Mouse (Mus musculus) intestine, embryonic 14.5 days (tissue): Measurements from ENCODE around the gene Rpl26. TPM values are rescaled to one million over a fixed set of nuclear protein-coding genes. Genes with fewer than 3 reads are reported as not detected.

ENCODE experiments used
- ATAC-seq: fragments of 200-750 bp; cut with Nextera tagmentation; replicated peaks from 2 replicates; pipeline ENCODE4 v1.8.0; 2017; ENCODE audit warnings: low read depth, moderate number of reproducible peaks, moderate TSS enrichment, moderate library complexity; ENCODE audit not compliant: low FRiP score, low TSS enrichment
- DNase-seq: peaks from one replicate; pipeline ENCODE4 v3.0.0-alpha.2; 2018; ENCODE audit warnings: low spot score
- H3K27ac ChIP-seq: fragments of 300-500 bp; sonication (generic); 2 replicates; pipeline ENCODE4 v1.5.1; 2014; ENCODE audit warnings: low read depth, mild to moderate bottlenecking, control low read depth
- H3K27me3 ChIP-seq: fragments of 300-500 bp; sonication (generic); replicated peaks from 2 replicates; pipeline ENCODE4 v1.6.1; 2014; ENCODE audit warnings: low read length, control low read depth; ENCODE audit not compliant: control insufficient read depth, insufficient read depth
- H3K36me3 ChIP-seq: fragments of 300-500 bp; sonication (generic); 2 replicates; pipeline ENCODE4 v1.6.1; 2014; ENCODE audit warnings: low read length, control low read depth; ENCODE audit not compliant: control insufficient read depth, insufficient read depth
- H3K4me1 ChIP-seq: fragments of 300-500 bp; sonication (generic); replicated peaks from 2 replicates; pipeline ENCODE4 v1.6.1; 2014; ENCODE audit warnings: low read length, control low read depth, mixed read lengths; ENCODE audit not compliant: control insufficient read depth, insufficient read depth
- H3K4me2 ChIP-seq: fragments of 300-500 bp; sonication (generic); 2 replicates; pipeline ENCODE4 v1.6.1; 2014; ENCODE audit warnings: low read length
- H3K4me3 ChIP-seq: fragments of 300-500 bp; sonication (generic); 2 replicates; pipeline ENCODE4 v1.5.1; 2014; ENCODE audit warnings: low read depth, low read length, control low read depth, mixed read lengths
- H3K9ac ChIP-seq: fragments of 300-500 bp; sonication (generic); 2 replicates; pipeline ENCODE4 v1.6.1; 2014; ENCODE audit warnings: mild to moderate bottlenecking, low read length
- H3K9me3 ChIP-seq: fragments of 300-500 bp; sonication (generic); 2 replicates; pipeline ENCODE4 v1.6.1; 2016; ENCODE audit warnings: low read length, control low read depth; ENCODE audit not compliant: control insufficient read depth
- WGBS: fragments of 180-500 bp; shearing (Covaris S2); extraction: QIAGEN DNeasy Blood & Tissue Kit; methylation state at CpG from one replicate; pipeline ENCODE4 v1.1.7; 2014; 5-methylcytosine and 5-hydroxymethylcytosine counted together
- polyA plus RNA-seq: library from polyadenylated mRNA; unstranded; fragments of >200 nt; fragmentation: Nextera tagmentation; extraction: Ambion mirVana; gene quantifications from 2 replicates; pipeline ENCODE4 v1.2.1, GENCODE M21; 2014

Gene Rpl26
- polyA plus RNA-seq, 1 experiment from 2014 or later: 1,334 TPM

DNA sequence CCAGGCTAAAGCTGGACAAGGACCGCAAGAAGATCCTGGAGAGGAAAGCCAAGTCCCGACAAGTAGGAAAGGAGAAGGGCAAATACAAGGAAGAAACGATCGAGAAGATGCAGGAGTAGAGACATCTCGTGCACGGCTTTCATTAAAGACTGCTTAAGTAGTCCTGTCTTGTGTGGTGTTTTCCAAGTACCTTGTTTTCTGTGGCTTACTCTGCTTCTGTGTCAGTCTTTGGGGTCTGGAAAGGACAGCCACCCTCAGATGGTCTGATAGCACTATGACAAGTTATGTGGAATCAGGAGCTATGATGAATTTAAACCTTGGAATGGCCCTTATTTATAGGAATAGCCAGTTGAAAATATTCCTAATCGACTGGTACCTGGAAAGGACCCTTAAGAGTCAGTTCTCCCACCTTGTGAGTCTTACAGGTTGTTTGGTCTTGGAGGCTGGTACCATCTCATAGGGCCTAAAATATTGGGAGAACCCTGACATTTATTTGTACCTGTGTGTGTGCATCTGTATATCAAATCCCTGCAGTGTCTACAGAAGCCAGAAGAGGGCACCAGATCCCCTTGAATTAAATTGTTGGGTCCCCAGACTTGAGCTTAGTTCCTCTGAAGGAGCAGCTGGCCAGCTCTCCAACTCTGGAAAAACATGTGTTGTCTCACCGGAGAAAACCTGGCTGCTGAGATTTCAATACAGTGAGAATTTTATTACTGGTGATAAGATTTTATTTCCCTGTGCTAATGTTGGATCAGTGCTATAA is 3.2 kb downstream of the Rpl26 start:
- WGBS: 85% methylated on average over 8 of the region's 8 CpGs
- Histone ChIP-seq H3K4me3 (no peak overlapping the region), H3K9me3 (no peaks in the 10 kb centered on the region), H3K4me2 (no peak overlapping the region), H3K27ac (no peak overlapping the region), H3K36me3 (peaks cover 43% of the 10 kb centered on the region), H3K4me1 (peaks cover 6% of the 10 kb centered on the region), H3K9ac (no peak overlapping the region), H3K27me3 (no peaks in the 10 kb centered on the region)
- no peak for ATAC-seq
- DNase-seq: peak; percentile 91

DNA sequence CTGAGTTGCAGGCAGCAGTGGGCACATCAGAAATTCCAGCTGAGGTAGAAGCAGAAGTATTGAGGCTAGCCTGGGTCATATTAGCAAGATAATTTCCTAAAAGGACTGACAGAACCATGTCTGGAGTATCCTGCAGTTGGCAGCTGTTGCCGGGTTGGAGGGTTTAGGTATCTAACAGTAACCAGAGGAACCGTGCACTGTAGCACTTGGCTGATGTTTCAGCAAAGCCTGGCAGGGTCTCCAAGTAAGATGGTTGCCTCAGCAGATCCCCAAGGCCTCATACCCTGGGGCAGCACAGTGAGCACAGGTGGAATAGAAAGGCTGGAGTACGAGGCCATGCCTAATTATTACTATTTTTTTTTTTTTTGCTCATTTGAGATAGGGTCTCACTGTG is 3.8 kb downstream of the Rpl26 start:
- WGBS: 83% methylated on average over 3 of the region's 3 CpGs

DNA sequence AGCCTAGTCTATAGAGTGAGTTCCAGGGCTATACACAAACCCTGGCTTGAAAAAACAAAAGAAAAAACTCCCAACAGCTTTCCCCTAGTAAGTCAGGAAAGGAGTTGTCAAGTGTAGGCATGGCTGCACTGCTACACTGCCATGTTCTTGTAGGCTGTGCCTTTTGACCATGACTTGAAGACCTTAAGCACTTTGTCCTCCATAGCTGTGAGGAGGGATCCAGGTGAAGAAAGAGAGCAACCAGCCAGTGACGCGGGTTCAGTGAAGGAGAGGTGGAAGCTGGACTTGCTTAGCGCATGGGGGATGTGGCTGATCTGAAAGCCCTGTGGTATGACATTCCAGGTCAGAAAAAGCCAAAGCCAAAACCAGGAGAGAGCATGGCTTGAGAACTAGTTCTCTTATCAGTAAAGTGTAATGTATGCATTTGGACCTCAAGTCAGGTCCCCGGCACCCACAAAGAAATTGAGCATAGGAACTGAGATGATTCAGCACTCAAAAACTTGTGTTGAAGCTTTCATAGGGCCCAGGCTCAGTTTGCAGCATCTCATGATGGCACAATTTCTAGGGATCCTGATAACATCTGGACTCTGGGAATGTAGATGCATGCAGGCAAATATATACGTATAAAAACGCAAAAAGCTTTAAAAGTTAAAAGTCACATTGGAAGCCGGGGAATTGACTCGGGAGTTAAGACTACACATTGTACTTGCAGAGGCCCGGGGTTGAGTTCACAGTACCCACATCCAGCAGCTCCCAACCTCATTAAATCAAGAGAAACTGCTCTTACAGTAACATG is 4.5 kb downstream of the Rpl26 start:
- Histone ChIP-seq H3K9ac (no peak overlapping the region), H3K27ac (0 out of 2 replicates have a peak overlapping the region, but pooled peaks have one; percentile 7), H3K4me2 (no peak overlapping the region), H3K4me3 (no peak overlapping the region), H3K9me3 (no peaks in the 10 kb centered on the region), H3K4me1 (peaks cover 6% of the 10 kb centered on the region), H3K27me3 (no peaks in the 10 kb centered on the region), H3K36me3 (peaks cover 43% of the 10 kb centered on the region)
- DNase-seq (no peak), ATAC-seq (no peak)
- WGBS: 88% methylated on average over 9 of the region's 9 CpGs

More for the DNA sequence above, 3.8 kb downstream of the Rpl26 start:
- H3K4me2 ChIP-seq: no peak overlapping the region
- H3K27me3 ChIP-seq: no peaks in the 10 kb centered on the region
- H3K4me3 ChIP-seq: no peak overlapping the region
- no peaks in the 10 kb centered on the region for H3K9me3 ChIP-seq
- H3K4me1 ChIP-seq: peaks cover 6% of the 10 kb centered on the region
- ATAC-seq: no peak
- H3K27ac ChIP-seq: no peak overlapping the region
- no peak overlapping the region for H3K9ac ChIP-seq
- peaks cover 43% of the 10 kb centered on the region for H3K36me3 ChIP-seq
- DNase-seq: no peak

DNA sequence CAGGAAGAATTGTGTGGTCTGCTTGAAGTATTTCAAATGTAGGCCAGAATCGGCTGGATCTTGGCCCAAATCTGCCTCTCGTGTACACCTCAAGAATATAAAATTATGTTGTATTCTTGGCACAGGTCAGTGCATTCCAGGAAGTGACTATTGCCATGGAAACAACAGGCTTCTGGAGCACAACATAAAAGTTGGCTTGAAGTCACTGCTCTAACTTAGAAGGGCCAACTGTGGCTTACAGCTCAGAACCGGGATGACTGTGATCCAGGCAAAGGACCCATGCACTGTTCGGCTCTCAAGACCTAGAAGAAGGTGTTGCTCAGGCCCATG is 5.0 kb downstream of the Rpl26 start:
- H3K27ac ChIP-seq: 0 out of 2 replicates have a peak overlapping the region, but pooled peaks have one; percentile 7
- no peak overlapping the region for H3K4me2 ChIP-seq
- ATAC-seq: no peak
- H3K27me3 ChIP-seq: no peaks in the 10 kb centered on the region
- 69% methylated on average over 4 of the region's 4 CpGs for WGBS
- H3K36me3 ChIP-seq: peaks cover 43% of the 10 kb centered on the region
- no peak overlapping the region for H3K9ac ChIP-seq
- H3K4me1 ChIP-seq: peaks cover 8% of the 10 kb centered on the region
- H3K4me3 ChIP-seq: no peak overlapping the region
- no peaks in the 10 kb centered on the region for H3K9me3 ChIP-seq
- peak; percentile 59 for DNase-seq

DNA sequence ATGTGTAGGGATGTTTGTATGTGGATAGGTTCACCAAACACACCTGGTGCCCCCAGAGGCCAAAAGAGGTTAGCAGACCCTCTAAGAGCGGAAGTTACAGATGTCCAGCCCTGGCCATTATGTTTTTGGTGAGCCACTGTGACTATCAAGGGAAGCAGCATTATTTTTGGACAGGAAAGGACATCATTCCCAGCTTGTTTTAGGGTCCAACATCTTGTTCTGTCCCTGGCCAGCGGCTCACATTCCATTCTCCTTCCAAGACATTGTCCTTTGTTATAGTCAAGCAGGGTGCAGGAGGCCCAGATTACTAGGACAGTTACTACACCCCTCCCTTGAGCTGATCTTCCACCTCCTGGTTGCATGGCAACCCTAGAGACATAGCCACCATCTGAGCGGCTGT is 5.9 kb downstream of the Rpl26 start:
- H3K27ac ChIP-seq: no peak overlapping the region
- WGBS: 82% methylated on average over 3 of the region's 3 CpGs
- H3K4me2 ChIP-seq: no peak overlapping the region
- no peaks in the 10 kb centered on the region for H3K9me3 ChIP-seq
- no peak for ATAC-seq
- no peak overlapping the region for H3K4me3 ChIP-seq
- H3K27me3 ChIP-seq: no peaks in the 10 kb centered on the region
- DNase-seq: no peak
- H3K4me1 ChIP-seq: peaks cover 8% of the 10 kb centered on the region
- no peak overlapping the region for H3K9ac ChIP-seq
- peaks cover 43% of the 10 kb centered on the region for H3K36me3 ChIP-seq

DNA sequence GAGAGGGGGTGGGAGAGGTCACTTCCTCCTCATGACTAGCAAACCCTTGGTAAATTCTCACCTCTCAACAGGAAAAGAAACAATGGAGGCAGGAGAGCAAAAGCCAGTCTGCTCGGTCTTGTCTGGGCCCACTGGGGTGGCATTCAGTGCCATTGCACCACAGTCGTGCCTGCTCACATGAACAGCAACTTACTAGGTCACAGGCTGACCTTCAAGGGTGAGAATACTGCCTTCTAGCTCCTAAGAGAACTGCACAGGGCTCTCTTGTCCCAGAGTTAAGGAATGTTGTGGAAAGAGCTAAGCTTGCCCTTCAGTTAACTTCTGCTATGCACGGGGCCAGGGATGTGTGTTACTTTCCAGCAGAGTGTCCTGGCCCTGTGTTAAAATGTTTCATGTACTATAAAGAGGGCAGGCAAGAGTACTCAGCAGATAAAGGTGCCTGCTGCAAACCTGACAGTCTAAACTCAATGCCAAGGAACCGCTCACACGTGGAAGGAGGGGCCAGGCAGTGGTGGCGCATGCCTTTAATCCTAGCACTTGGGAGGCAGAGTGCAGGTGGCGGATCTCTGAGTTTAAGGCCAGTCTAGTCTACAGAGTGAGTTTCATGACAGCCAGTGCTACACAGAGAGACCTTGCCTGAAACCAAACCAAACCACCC is 7.6 kb downstream of the Rpl26 start:
- 54% methylated on average over 7 of the region's 7 CpGs for WGBS
- DNase-seq (no peak), ATAC-seq (no peak)
- H3K4me1 ChIP-seq: 0 out of 2 replicates have a peak, but pooled peaks cover 4% of the 10 kb centered on the region
- no peak overlapping the region for H3K4me3 ChIP-seq
- H3K9me3 ChIP-seq: no peaks in the 10 kb centered on the region
- H3K36me3 ChIP-seq: peaks cover 26% of the 10 kb centered on the region
- no peak overlapping the region for H3K9ac ChIP-seq
- no peaks in the 10 kb centered on the region for H3K27me3 ChIP-seq
- H3K27ac ChIP-seq: no peak overlapping the region
- H3K4me2 ChIP-seq: no peak overlapping the region

DNA sequence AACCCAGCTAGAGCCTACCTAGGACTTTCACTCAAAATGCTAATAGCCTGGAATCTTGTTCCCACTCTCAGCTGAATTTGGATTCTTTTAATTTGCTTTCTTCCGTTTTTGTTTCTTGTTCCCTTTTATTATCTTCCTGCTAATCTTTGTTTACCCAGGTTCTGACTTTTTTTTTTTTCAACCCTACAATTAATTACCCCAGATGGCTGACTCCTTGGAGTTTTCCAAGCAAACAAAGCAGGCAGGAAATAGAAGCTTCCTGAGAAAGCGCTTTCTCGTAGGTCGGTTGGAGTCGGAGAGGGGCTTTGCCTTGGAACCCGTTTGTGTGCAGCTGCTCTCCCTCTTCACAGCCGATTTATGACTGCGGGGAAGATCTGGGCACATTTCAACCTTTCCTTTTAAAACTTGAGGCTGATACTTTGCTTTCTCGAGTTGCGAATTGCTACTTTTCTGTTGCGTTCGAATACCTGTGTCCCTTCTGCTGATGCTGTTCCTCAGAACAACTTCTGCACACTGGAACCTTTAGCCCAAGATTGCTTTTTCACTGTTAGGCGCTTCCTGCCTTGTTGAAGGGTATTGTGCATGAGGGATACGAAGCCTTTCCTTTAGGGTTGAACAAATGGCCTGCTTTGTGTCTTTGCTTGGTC is 10.3 kb downstream of the Rpl26 start:
- WGBS: 30% methylated on average over 14 of the region's 14 CpGs
- H3K9me3 ChIP-seq: no peaks in the 10 kb centered on the region
- peak; percentile 55 for DNase-seq

DNA sequence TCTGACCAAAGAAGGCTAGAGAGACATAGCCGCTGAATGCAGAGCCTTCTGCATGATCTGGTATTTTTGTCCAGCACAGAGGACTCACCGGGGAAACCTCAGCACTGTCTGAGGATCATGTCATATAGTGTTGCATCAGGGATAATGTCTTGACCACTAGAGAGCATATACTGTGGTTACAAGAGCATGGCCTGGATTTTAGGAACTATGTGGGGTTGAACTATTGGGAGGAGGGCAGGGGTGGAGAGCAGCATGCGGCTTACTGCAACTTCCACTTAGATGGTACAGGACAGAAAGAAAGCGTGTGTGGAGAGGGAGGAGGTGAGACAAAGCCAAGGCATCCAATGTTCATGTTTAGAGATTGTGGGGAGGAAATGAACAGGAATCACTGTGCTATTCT is 13.2 kb downstream of the Rpl26 start:
- ATAC-seq (no peak), DNase-seq (no peak)
- no peaks in the 10 kb centered on the region for H3K36me3 ChIP-seq
- over 99% methylated on average over 4 of the region's 4 CpGs for WGBS
- H3K9me3 ChIP-seq: no peaks in the 10 kb centered on the region
- H3K9ac ChIP-seq: no peak overlapping the region
- H3K27ac ChIP-seq: no peak overlapping the region
- 0 out of 2 replicates have a peak, but pooled peaks cover 4% of the 10 kb centered on the region for H3K4me1 ChIP-seq
- H3K4me3 ChIP-seq: no peak overlapping the region
- no peak overlapping the region for H3K4me2 ChIP-seq
- H3K27me3 ChIP-seq: no peaks in the 10 kb centered on the region

More for the DNA sequence above, 10.3 kb downstream of the Rpl26 start:
- peak overlapping the region; percentile 60 for H3K27ac ChIP-seq
- no peak for ATAC-seq
- H3K27me3 ChIP-seq: no peaks in the 10 kb centered on the region
- 0 out of 2 replicates have a peak, but pooled peaks cover 4% of the 10 kb centered on the region for H3K4me1 ChIP-seq
- H3K4me2 ChIP-seq: peak overlapping the region; percentile 7; the same call in 1 of the 2 replicates
- H3K9ac ChIP-seq: no peak overlapping the region
- H3K36me3 ChIP-seq: 0 out of 2 replicates have a peak, but pooled peaks cover under 1% of the 10 kb centered on the region
- H3K4me3 ChIP-seq: no peak overlapping the region
